In genomic region chr2:18038895-18039371, GRCm38 (mm10) we compare ENCODE assay signal across 10 mouse cellular contexts. TPM values are rescaled to one million over a fixed set of nuclear protein-coding genes. Genes with fewer than 3 reads are reported as not detected.
DNase-seq lines count a peak whose midpoint lies in the region; ATAC-seq and TF ChIP-seq lines count a peak whose summit lies in the region.
"Had no signal": no experiment of that assay in that cellular context is flagged by ENCODE, and none has a peak within 500 bp of the region (broad histone marks: within the 10 kb centered on the region; RNA-seq: fewer than 3 reads in every experiment).

No protein-coding gene starts in this region.

- H3K27ac ChIP-seq in kidney, embryonic 14.5 days (ENCODE audit: low read depth, low read length) = peak overlapping the region; percentile 92
- H3K27ac ChIP-seq in forebrain, embryonic 10.5 days = peak overlapping the region; percentile 99
- H3K27ac ChIP-seq in hindbrain, postnatal 0 days = peak overlapping the region; percentile 85; the same call in 1 of the 2 replicates
- peak overlapping the region; percentile 93 for H3K27ac ChIP-seq in neural tube, embryonic 13.5 days (replicated peaks)

- no peak for TF ChIP-seq CTCF in hindbrain, postnatal 0 days (IDR thresholded peaks at IDR 0.05; ENCODE audit: low read depth)

- H3K36me3 ChIP-seq in kidney, embryonic 14.5 days (ENCODE audit: control insufficient read depth, insufficient read depth, low read length) = no peaks in the 10 kb centered on the region
- 0 out of 2 replicates have a peak, but pooled peaks cover 7% of the 10 kb centered on the region for H3K36me3 ChIP-seq in forebrain, embryonic 10.5 days (replicated peaks)
- no peaks in the 10 kb centered on the region for H3K36me3 ChIP-seq in hindbrain, postnatal 0 days (ENCODE audit: insufficient read depth, low read length)
- H3K36me3 ChIP-seq in neural tube, embryonic 13.5 days = no peaks in the 10 kb centered on the region
- H3K36me3 ChIP-seq: G1E had no signal

- no peaks in the 10 kb centered on the region for H3K27me3 ChIP-seq in kidney, embryonic 14.5 days (ENCODE audit: control insufficient read depth, insufficient read depth, low read length)
- no peaks in the 10 kb centered on the region for H3K27me3 ChIP-seq in forebrain, embryonic 10.5 days (ENCODE audit: poor library complexity, severe bottlenecking)
- H3K27me3 ChIP-seq in hindbrain, postnatal 0 days (ENCODE audit: insufficient read depth, low read length) = no peaks in the 10 kb centered on the region
- H3K27me3 ChIP-seq in neural tube, embryonic 13.5 days = no peaks in the 10 kb centered on the region

- DNase-seq in kidney, postnatal 10 days = no peak
- peak; percentile 46 for DNase-seq in forebrain, embryonic 10.5 days (ENCODE audit: extremely low spot score, low spot score)
- peak; percentile 46 for DNase-seq in hindbrain, postnatal 0 days (ENCODE audit: low spot score)
- no peak for DNase-seq in left cerebral cortex, adult 18-20 months (ENCODE audit: low spot score in 2 of 2)
- no peak for DNase-seq in adrenal gland, postnatal 10 days
- DNase-seq in urinary bladder, adult 18-20 months (ENCODE audit: low spot score in 2 of 2) = no peak
- DNase-seq: liver, postnatal 0 days had no signal

- peaks cover 57% of the 10 kb centered on the region for H3K4me1 ChIP-seq in kidney, embryonic 14.5 days (ENCODE audit: control insufficient read depth, insufficient read depth, low read length)
- H3K4me1 ChIP-seq in forebrain, embryonic 10.5 days = peaks cover 96% of the 10 kb centered on the region
- peaks cover 25% of the 10 kb centered on the region for H3K4me1 ChIP-seq in hindbrain, postnatal 0 days (ENCODE audit: insufficient read depth, low read length)
- peaks cover 75% of the 10 kb centered on the region for H3K4me1 ChIP-seq in neural tube, embryonic 13.5 days (replicated peaks)

- no peak overlapping the region for H3K4me3 ChIP-seq in kidney, embryonic 14.5 days (ENCODE audit: low read length)
- H3K4me3 ChIP-seq in forebrain, embryonic 10.5 days = peak overlapping the region; percentile 93
- peak overlapping the region; percentile 27; the same call in 1 of the 2 replicates for H3K4me3 ChIP-seq in hindbrain, postnatal 0 days (ENCODE audit: low read length)
- peak overlapping the region; percentile 32 for H3K4me3 ChIP-seq in neural tube, embryonic 13.5 days

- H3K9me3 ChIP-seq in kidney, embryonic 14.5 days (ENCODE audit: control insufficient read depth, low read length) = no peaks in the 10 kb centered on the region
- no peaks in the 10 kb centered on the region for H3K9me3 ChIP-seq in forebrain, embryonic 10.5 days
- no peaks in the 10 kb centered on the region for H3K9me3 ChIP-seq in hindbrain, postnatal 0 days (ENCODE audit: low read length)
- no peaks in the 10 kb centered on the region for H3K9me3 ChIP-seq in neural tube, embryonic 13.5 days
- H3K9me3 ChIP-seq: G1E had no signal

- H3K9ac ChIP-seq in kidney, embryonic 14.5 days (ENCODE audit: low read depth, low read length) = peak overlapping the region; percentile 73; the same call in 1 of the 2 replicates
- peak overlapping the region; percentile 52 for H3K9ac ChIP-seq in hindbrain, postnatal 0 days (replicated peaks; ENCODE audit: low read length)
- peak overlapping the region; percentile 81 for H3K9ac ChIP-seq in neural tube, embryonic 13.5 days

- no peak for ATAC-seq in kidney, embryonic 14.5 days (ENCODE audit: low FRiP score, low TSS enrichment)
- ATAC-seq in hindbrain, postnatal 0 days = no peak
- no peak for ATAC-seq in neural tube, embryonic 13.5 days (ENCODE audit: low read depth)
- ATAC-seq: liver, postnatal 0 days had no signal

- WGBS in kidney, embryonic 14.5 days = 45% methylated on average over 10 of the region's 10 CpGs
- 12% methylated on average over 10 of the region's 10 CpGs for WGBS in forebrain, embryonic 10.5 days
- WGBS in hindbrain, postnatal 0 days = 47% methylated on average over 10 of the region's 10 CpGs
- WGBS in neural tube, embryonic 13.5 days = 21% methylated on average over 10 of the region's 10 CpGs

- H3K4me2 ChIP-seq in kidney, embryonic 14.5 days (replicated peaks; ENCODE audit: low read depth, low read length) = no peak overlapping the region
- peak overlapping the region; percentile 84 for H3K4me2 ChIP-seq in hindbrain, postnatal 0 days (ENCODE audit: low read depth, low read length)
- peak overlapping the region; percentile 81 for H3K4me2 ChIP-seq in neural tube, embryonic 13.5 days

RNA-seq across cellular contexts. Expression of gene A930004D18Rik, which starts 1.4 kb away (rescaled TPM):
- 9.4 and 10.0 TPM in 2 replicates for polyA plus RNA-seq in kidney, embryonic 14.5 days (2014; fragmentation: Nextera tagmentation; extraction: Ambion mirVana)
- 13.8 and 17.9 TPM in 2 replicates for polyA plus RNA-seq in forebrain, embryonic 10.5 days (2016; fragmentation: Nextera tagmentation; extraction: Ambion mirVana)
- 2.3 and 3.7 TPM in 2 replicates for total RNA-seq in hindbrain, postnatal 0 days (2014; rRNA removed)
- polyA plus RNA-seq in hindbrain, postnatal 0 days (2015; fragmentation: Nextera tagmentation; extraction: Ambion mirVana) = 9.0 and 9.9 TPM in 2 replicates
- 8.8 and 12.3 TPM in 2 replicates for polyA plus RNA-seq in neural tube, embryonic 13.5 days (2015; fragmentation: Nextera tagmentation; extraction: Ambion mirVana)
- 1 to 10 TPM; 2.9 to 5.6 TPM for total RNA-seq in left cerebral cortex, adult 18-20 months (2021)
- 1 to 10 TPM; 2.3 to 6.1 TPM for total RNA-seq in adrenal gland, postnatal 10 days (2021)

RNA-seq across cellular contexts. Expression of gene Skida1, which starts 9.9 kb away (rescaled TPM):
- 10.5 and 11.4 TPM in 2 replicates for polyA plus RNA-seq in kidney, embryonic 14.5 days (2014; fragmentation: Nextera tagmentation; extraction: Ambion mirVana)
- 16.0 and 17.2 TPM in 2 replicates for polyA plus RNA-seq in forebrain, embryonic 10.5 days (2016; fragmentation: Nextera tagmentation; extraction: Ambion mirVana)
- 14.1 and 22.7 TPM in 2 replicates for total RNA-seq in hindbrain, postnatal 0 days (2014; rRNA removed)
- 4.4 and 5.0 TPM in 2 replicates for polyA plus RNA-seq in hindbrain, postnatal 0 days (2015; fragmentation: Nextera tagmentation; extraction: Ambion mirVana)
- polyA plus RNA-seq in neural tube, embryonic 13.5 days (2015; fragmentation: Nextera tagmentation; extraction: Ambion mirVana) = 8.2 and 9.2 TPM in 2 replicates
- total RNA-seq in left cerebral cortex, adult 18-20 months (2021) = 1 to 10 TPM; 7.4 to 8.7 TPM
- total RNA-seq in adrenal gland, postnatal 10 days (2021) = 1 to 10 TPM; 3.5 to 4.9 TPM

RNA-seq across cellular contexts. Expression of gene Mllt10, which starts 16.1 kb away (rescaled TPM):
- polyA plus RNA-seq in kidney, embryonic 14.5 days (2014; fragmentation: Nextera tagmentation; extraction: Ambion mirVana) = 58.7 and 74.9 TPM in 2 replicates
- 65.0 and 68.0 TPM in 2 replicates for polyA plus RNA-seq in forebrain, embryonic 10.5 days (2016; fragmentation: Nextera tagmentation; extraction: Ambion mirVana)
- total RNA-seq in hindbrain, postnatal 0 days (2014; rRNA removed) = 20.1 and 25.6 TPM in 2 replicates
- 30.0 and 34.6 TPM in 2 replicates for polyA plus RNA-seq in hindbrain, postnatal 0 days (2015; fragmentation: Nextera tagmentation; extraction: Ambion mirVana)
- polyA plus RNA-seq in neural tube, embryonic 13.5 days (2015; fragmentation: Nextera tagmentation; extraction: Ambion mirVana) = 62.3 and 63.1 TPM in 2 replicates
- 10 to 100 TPM; 51.5 to 55.7 TPM for total RNA-seq in left cerebral cortex, adult 18-20 months (2021)
- 10 to 100 TPM; 35.1 to 44.5 TPM for total RNA-seq in adrenal gland, postnatal 10 days (2021)

RNA-seq across cellular contexts. Expression of gene H2al2a, which starts 42.2 kb away (rescaled TPM):
- not detected in 2 replicates for polyA plus RNA-seq in kidney, embryonic 14.5 days (2014; fragmentation: Nextera tagmentation; extraction: Ambion mirVana)
- not detected in 2 replicates for polyA plus RNA-seq in forebrain, embryonic 10.5 days (2016; fragmentation: Nextera tagmentation; extraction: Ambion mirVana)
- total RNA-seq in hindbrain, postnatal 0 days (2014; rRNA removed) = not detected in 2 replicates
- polyA plus RNA-seq in hindbrain, postnatal 0 days (2015; fragmentation: Nextera tagmentation; extraction: Ambion mirVana) = not detected in 2 replicates
- not detected in 2 replicates for polyA plus RNA-seq in neural tube, embryonic 13.5 days (2015; fragmentation: Nextera tagmentation; extraction: Ambion mirVana)
- total RNA-seq in left cerebral cortex, adult 18-20 months (2021) = not detected
- not detected for total RNA-seq in adrenal gland, postnatal 10 days (2021)
- total RNA-seq: G1E had no signal
- polyA plus RNA-seq: G1E; liver, postnatal 0 days had no signal

Comparison
In these comparisons a context has a peak if more than half of its experiments do, and no peak if none do; other contexts are left out.
1. DNase-seq: peak in forebrain, embryonic 10.5 days (single experiment) and hindbrain, postnatal 0 days (single experiment); none in kidney, postnatal 10 days (single experiment), left cerebral cortex, adult 18-20 months (0 of 2), adrenal gland, postnatal 10 days (single experiment) and urinary bladder, adult 18-20 months (0 of 2).
2. Peak in every context shown above with its lines, with median percentiles within 50 percentile points of each other: H3K27ac ChIP-seq and H3K9ac ChIP-seq.